Mouse (Mus musculus) forebrain, embryonic 12.5 days (tissue): ENCODE measurements around the gene Pde4d. TPM values are rescaled to one million over a fixed set of nuclear protein-coding genes. Genes with fewer than 3 reads are reported as not detected.

ENCODE experiments used
- ATAC-seq: fragments of 200-750 bp; cut with Nextera tagmentation; 2 replicates; pipeline ENCODE4 v1.8.0; 2017; ENCODE audit warnings: moderate TSS enrichment; ENCODE audit not compliant: low FRiP score
- H3K27ac ChIP-seq: fragments of 300-500 bp; sonication (generic); 2 replicates; pipeline ENCODE4 v1.5.1; 2016; ENCODE audit warnings: mild to moderate bottlenecking
- H3K27me3 ChIP-seq: fragments of 300-500 bp; sonication (generic); 2 replicates; pipeline ENCODE4 v1.6.1; 2016; ENCODE audit warnings: mild to moderate bottlenecking
- H3K36me3 ChIP-seq: fragments of 300-500 bp; sonication (generic); replicated peaks from 2 replicates; pipeline ENCODE4 v1.6.1; 2016; ENCODE audit warnings: mild to moderate bottlenecking
- H3K4me1 ChIP-seq: fragments of 300-500 bp; sonication (generic); 2 replicates; pipeline ENCODE4 v1.6.1; 2016
- H3K4me2 ChIP-seq: fragments of 300-500 bp; sonication (generic); 2 replicates; pipeline ENCODE4 v1.6.1; 2016; ENCODE audit warnings: mild to moderate bottlenecking, moderate library complexity
- H3K4me3 ChIP-seq: fragments of 300-500 bp; sonication (generic); replicated peaks from 2 replicates; pipeline ENCODE4 v1.5.1; 2016; ENCODE audit warnings: mild to moderate bottlenecking
- H3K9ac ChIP-seq: fragments of 300-500 bp; sonication (generic); 2 replicates; pipeline ENCODE4 v1.6.1; 2016; ENCODE audit warnings: mild to moderate bottlenecking
- H3K9me3 ChIP-seq: fragments of 300-500 bp; sonication (generic); 2 replicates; pipeline ENCODE4 v1.6.1; 2016
- WGBS: fragments of 180-500 bp; shearing (Covaris S2); methylation state at CpG from one replicate; pipeline ENCODE4 v1.1.7; 2016; 5-methylcytosine and 5-hydroxymethylcytosine counted together
- polyA plus RNA-seq: library from polyadenylated mRNA; unstranded; fragments of >200 nt; fragmentation: Nextera tagmentation; extraction: Ambion mirVana; gene quantifications from 2 replicates; pipeline ENCODE4 v1.2.1, GENCODE M21; 2016

The Pde4d gene
- polyA plus RNA-seq, 1 experiment from 2014 or later: 15.0 TPM

DNA sequence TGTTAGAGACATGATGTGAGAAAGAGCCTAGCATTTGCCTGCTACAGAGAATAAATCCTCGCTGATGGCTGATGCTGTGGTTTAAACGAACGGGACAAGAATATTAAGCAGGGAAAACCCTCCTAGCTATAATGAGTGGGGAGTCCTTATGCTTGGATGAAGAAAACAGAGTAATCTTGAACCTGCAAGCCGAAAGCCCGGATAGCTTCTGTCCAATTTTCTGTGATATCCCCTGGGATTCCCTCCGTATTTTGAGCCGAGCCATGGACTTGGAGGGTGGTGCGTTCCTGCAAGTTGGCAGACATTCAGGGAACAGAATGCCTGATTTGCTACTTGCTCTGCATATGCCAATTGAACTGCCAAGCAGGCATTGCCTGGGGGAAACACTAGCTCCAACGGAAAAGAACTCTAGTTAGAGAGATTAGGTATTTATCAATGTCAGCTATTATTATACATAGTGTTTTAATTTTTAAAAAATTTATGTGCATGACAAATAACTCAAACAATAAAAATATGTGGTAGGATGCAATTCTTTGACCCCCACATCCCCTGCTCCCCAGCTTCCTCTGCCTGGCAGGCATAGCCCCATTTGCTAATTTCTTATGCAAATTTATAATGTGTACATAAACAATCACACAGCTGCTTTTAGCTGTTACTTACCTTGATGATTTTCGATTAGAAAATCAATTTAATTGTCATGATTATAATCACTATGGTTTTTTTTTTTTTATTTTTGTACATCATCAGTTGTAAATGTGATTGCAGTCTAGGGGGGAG lies 603.7 kb downstream of the Pde4d start:
- 60% methylated on average over 10 of the region's 10 CpGs for WGBS
- peak overlapping the region; percentile 20; the same call in 1 of the 2 replicates for H3K27ac ChIP-seq
- H3K9ac ChIP-seq: no peak overlapping the region
- ATAC-seq: peak; percentile 80; the same call in 1 of the 2 replicates
- H3K4me1 ChIP-seq: no peaks in the 10 kb centered on the region
- H3K9me3 ChIP-seq: no peaks in the 10 kb centered on the region
- H3K4me3 ChIP-seq: no peak overlapping the region
- H3K4me2 ChIP-seq: peak overlapping the region; percentile 13; the same call in 1 of the 2 replicates
- no peaks in the 10 kb centered on the region for H3K27me3 ChIP-seq
- no peaks in the 10 kb centered on the region for H3K36me3 ChIP-seq

DNA sequence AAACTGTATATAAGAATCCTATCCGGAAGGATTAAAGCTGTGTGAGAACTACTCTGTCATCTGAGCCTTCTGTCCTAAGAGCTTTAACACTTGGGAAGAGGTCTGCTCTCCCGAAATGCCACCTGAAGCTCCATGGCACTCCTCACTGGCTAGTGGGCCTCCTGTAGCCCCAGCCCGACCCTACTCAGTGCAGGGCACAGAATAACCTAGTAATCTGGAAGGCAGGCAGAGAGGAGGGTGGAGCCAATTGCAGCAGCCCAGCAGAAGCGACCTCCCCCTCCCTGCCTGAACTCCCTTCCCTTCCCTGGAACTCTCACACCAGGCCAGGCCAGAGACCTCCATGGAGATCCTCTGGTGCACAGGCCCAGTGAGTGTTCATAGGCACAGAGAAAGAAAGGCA lies 608.3 kb downstream of the Pde4d start:
- no peak overlapping the region for H3K4me2 ChIP-seq
- no peak for ATAC-seq
- H3K4me3 ChIP-seq: no peak overlapping the region
- H3K9ac ChIP-seq: no peak overlapping the region
- 32% methylated on average over 4 of the region's 4 CpGs for WGBS
- H3K9me3 ChIP-seq: no peaks in the 10 kb centered on the region
- no peaks in the 10 kb centered on the region for H3K27me3 ChIP-seq
- H3K4me1 ChIP-seq: no peaks in the 10 kb centered on the region
- H3K36me3 ChIP-seq: no peaks in the 10 kb centered on the region
- no peak overlapping the region for H3K27ac ChIP-seq

DNA sequence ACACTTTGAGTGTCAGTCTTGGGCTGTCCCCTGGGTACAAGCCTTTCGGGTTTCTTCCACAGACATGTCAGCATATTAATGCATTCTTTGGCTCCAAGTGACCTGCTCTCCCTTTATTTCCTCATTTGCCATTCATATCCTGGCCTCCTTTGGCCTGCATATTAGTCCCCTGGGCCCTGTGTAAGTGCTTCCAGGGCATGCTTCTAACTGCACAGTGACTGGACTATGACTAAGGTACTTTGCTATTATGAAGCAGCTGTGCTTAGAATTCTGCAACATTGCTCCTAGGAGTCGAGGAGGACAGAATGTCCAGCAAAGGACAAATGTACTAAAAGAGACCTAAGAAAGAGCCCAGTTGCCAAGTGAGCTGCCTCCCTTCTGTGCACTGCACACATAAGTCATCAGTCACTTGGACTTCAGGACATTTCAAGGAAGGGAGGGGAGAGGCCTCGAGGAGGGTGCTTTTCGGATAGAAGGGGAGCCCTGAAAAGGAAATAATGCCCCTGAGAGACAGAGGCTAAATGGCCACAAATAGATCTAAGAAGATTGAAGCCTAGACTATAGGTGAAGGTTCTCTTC lies 616.9 kb downstream of the Pde4d start:
- H3K4me2 ChIP-seq: no peak overlapping the region
- H3K36me3 ChIP-seq: no peaks in the 10 kb centered on the region
- no peaks in the 10 kb centered on the region for H3K9me3 ChIP-seq
- H3K27me3 ChIP-seq: no peaks in the 10 kb centered on the region
- H3K9ac ChIP-seq: no peak overlapping the region
- WGBS: 82% methylated on average over 4 of the region's 4 CpGs
- no peak overlapping the region for H3K4me3 ChIP-seq
- no peak overlapping the region for H3K27ac ChIP-seq
- no peak for ATAC-seq
- H3K4me1 ChIP-seq: no peaks in the 10 kb centered on the region

DNA sequence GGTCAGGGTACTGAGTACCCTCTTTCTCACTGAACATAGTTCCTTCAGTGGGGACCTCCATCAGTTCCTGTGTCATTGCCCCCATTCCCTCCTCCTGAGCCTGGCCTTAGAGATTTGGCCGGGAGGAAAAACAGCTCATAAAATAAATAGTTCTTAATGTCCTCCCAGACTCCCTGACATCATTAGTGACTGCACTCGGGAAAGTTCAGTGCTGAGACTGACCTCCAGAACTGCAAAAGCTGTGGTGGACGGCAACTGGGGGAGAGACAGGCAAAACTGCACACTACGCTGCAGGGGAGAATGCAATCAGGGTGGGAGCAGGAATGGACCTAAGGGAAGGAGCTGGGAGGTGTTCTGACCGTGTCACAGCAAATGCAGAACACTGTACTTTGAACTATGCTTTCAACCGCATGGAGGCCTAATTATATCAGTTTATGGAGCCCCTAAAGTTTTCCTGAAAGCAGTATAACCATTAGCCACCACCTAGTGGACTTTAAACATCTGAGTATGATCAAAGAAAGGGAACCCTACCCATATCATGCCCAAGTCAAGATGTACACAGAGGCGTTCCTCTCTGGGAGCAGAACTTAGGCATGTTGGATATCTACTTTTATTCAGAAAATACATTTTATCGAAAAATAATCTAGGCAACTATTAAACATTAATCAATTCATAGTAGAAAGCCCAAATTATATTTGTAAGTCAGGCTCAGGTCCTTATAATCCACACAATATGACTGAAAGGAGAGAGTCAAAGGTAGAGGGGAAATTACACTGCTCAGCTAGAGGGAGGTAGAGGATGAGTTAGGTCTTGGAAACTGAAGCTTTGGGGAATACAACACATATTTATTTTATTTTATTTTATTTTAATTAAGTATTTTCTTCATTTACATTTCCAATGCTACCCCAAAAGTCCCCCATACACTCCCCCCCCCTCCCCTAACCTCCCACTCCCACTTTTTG lies 618.8 kb downstream of the Pde4d start:
- H3K27ac ChIP-seq: no peak overlapping the region
- H3K4me1 ChIP-seq: peaks cover 3% of the 10 kb centered on the region; the same call in 1 of the 2 replicates
- no peak overlapping the region for H3K4me3 ChIP-seq
- no peak for ATAC-seq
- no peaks in the 10 kb centered on the region for H3K27me3 ChIP-seq
- no peaks in the 10 kb centered on the region for H3K36me3 ChIP-seq
- 88% methylated on average over 8 of the region's 8 CpGs for WGBS
- H3K9ac ChIP-seq: no peak overlapping the region
- H3K4me2 ChIP-seq: no peak overlapping the region
- no peaks in the 10 kb centered on the region for H3K9me3 ChIP-seq

DNA sequence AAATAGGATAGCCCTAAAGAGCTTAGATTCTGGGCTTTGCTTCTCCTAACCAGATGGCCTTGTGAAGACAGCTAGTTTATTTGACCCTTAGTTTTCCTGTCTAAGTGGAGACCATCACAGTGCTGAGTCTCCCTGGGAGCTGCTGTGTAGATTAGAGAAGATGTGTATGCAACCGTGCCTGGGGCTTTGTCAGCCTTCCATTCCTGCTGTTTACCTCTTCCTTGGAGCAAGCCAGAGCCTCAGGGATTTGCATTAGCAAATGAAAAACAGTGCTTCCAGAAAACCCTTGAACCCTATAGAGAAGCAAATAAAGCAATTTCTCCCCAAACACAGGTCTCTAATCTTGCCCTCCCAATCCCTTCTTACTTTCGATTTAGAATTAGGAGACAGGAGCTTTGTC lies 623.6 kb downstream of the Pde4d start:
- 8% methylated on average over 2 of the region's 2 CpGs for WGBS
- no peaks in the 10 kb centered on the region for H3K36me3 ChIP-seq
- ATAC-seq: no peak
- no peak overlapping the region for H3K4me2 ChIP-seq
- H3K4me3 ChIP-seq: no peak overlapping the region
- H3K4me1 ChIP-seq: peaks cover 3% of the 10 kb centered on the region; the same call in 1 of the 2 replicates
- H3K9me3 ChIP-seq: no peaks in the 10 kb centered on the region
- no peak overlapping the region for H3K9ac ChIP-seq
- H3K27me3 ChIP-seq: no peaks in the 10 kb centered on the region
- H3K27ac ChIP-seq: no peak overlapping the region

DNA sequence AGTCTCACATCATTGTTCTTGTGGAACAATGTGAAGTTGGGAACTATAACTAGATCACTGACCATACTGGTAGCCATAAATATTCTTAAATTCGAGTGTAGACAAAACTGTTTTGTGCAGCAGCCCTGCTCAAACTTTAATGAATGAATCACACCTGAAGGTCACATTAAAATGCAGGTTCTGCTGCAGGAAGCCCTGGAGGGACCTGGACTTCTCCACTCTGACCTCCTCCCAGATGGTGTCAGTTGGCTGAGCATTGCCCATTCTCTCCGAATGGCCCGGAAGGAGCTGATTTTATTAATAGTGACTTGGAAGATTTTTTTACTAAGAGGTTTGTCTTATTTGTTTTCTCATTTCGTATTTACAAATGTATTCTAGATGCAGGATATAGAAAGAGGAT lies 624.3 kb downstream of the Pde4d start:
- Histone ChIP-seq H3K36me3 (no peaks in the 10 kb centered on the region), H3K4me3 (no peak overlapping the region), H3K9ac (no peak overlapping the region), H3K9me3 (no peaks in the 10 kb centered on the region), H3K4me2 (no peak overlapping the region), H3K4me1 (peaks cover 3% of the 10 kb centered on the region; the same call in 1 of the 2 replicates), H3K27ac (no peak overlapping the region), H3K27me3 (no peaks in the 10 kb centered on the region)
- 44% methylated on average over 4 of the region's 4 CpGs for WGBS
- ATAC-seq: no peak

DNA sequence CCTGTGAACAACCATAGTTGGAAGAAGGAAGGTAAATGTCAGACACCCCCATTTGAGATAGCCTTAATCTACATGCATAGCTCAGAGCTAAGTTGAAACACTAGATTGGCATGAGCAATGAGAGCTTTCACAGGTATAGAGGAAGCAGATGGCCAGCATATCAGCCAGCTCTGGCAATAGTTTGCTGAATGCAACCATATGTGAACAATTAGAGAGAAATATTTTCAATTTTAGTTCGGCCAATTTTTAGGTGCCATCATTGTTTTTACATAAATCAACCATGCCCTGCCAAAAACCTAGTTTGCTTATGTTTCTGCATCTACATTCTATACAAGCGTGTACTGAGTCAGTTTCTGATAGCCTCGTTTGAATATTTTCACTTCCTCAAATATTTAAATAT lies 642.9 kb downstream of the Pde4d start:
- Histone ChIP-seq H3K36me3 (no peaks in the 10 kb centered on the region), H3K27me3 (no peaks in the 10 kb centered on the region), H3K27ac (no peak overlapping the region), H3K4me3 (no peak overlapping the region), H3K4me1 (no peaks in the 10 kb centered on the region), H3K9ac (no peak overlapping the region), H3K9me3 (no peaks in the 10 kb centered on the region), H3K4me2 (no peak overlapping the region)
- ATAC-seq: no peak
- WGBS: 86% methylated on average over 3 of the region's 3 CpGs

DNA sequence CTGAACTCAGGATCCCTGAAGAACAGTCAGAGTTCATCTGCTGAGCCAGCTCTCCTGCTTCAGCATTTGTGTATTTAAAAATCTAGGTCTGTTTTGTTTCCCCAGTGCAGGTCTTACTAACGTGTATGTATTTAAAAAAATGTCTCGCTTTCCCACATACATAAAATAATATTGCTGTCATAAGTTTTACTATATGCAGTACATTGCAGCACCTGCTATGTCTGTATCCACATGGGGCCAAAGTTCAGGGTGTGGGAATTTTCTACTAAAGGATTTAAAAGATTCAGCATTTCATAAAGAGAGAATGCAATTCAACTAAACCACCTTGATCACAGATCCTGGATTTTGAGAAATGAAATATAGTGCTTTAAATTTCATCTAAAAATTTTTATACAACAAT lies 646.9 kb downstream of the Pde4d start:
- H3K36me3 ChIP-seq: no peaks in the 10 kb centered on the region
- ATAC-seq: no peak
- H3K9ac ChIP-seq: no peak overlapping the region
- no peaks in the 10 kb centered on the region for H3K27me3 ChIP-seq
- no peak overlapping the region for H3K27ac ChIP-seq
- no peak overlapping the region for H3K4me2 ChIP-seq
- no peaks in the 10 kb centered on the region for H3K9me3 ChIP-seq
- no peaks in the 10 kb centered on the region for H3K4me1 ChIP-seq
- WGBS: 83% methylated on average over 2 of the region's 2 CpGs
- H3K4me3 ChIP-seq: no peak overlapping the region

DNA sequence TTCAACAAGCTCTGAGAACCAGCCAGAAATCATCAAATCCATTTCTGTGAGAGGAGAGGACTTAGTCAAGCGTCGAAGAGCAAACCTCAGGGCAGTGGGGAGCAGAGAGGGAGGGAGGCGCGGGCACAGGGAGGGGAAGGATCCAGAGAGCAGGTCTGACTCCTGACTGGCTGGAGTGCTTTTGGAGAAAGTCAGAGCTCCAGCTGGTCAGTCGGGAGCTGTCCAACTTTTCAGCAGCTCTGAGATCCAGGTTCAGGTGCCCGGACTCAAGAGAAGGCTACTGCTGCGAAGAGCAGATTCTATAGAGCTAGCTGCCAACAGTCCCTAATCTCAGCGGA lies 666.2 kb downstream of the Pde4d start:
- no peaks in the 10 kb centered on the region for H3K36me3 ChIP-seq
- peak; percentile 37; the same call in 1 of the 2 replicates for ATAC-seq
- H3K4me2 ChIP-seq: peak overlapping the region; percentile 100
- peaks cover 20% of the 10 kb centered on the region for H3K4me1 ChIP-seq
- H3K27me3 ChIP-seq: peaks cover 30% of the 10 kb centered on the region
- H3K4me3 ChIP-seq: peak overlapping the region; percentile 65
- WGBS: under 1% methylated on average over 8 of the region's 8 CpGs
- H3K27ac ChIP-seq: no peak overlapping the region
- peak overlapping the region; percentile 59; the same call in 1 of the 2 replicates for H3K9ac ChIP-seq
- H3K9me3 ChIP-seq: no peaks in the 10 kb centered on the region

DNA sequence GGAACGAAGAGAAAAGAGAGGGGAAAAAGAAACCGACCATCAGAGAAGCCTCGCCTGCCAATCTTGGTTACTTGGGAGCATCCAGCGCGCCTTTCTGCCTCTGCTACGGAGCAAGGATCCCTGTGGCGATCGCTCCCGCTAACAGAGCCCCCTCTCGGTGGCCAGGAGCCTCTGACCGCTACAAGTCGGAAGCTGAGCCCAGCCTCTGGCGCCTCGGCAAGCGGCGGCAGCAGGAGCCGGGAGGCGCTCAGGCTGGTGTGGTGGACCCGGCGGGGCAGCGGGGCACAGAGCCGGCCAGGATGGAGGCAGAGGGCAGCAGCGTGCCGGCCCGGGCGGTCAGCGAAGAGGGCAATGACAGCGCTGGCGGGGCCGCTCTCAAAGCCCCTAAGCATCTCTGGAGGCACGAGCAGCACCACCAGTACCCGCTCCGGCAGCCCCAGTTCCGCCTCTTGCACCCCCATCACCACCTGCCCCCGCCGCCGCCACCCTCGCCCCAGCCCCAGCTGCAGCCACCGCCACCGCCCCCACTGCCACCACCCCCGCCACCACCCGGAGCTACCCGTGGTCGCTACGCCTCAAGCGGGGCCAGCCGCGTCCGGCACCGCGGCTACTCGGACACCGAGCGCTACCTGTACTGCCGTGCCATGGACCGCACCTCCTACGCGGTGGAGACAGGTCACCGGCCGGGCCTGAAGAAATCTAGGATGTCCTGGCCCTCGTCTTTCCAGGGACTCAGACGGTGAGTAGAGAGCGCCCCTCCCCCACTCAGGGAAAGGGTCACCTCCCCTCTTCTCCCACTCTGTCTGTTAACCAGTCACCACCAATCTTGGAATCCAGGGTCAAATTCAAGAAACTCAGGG lies 666.8 kb downstream of the Pde4d start:
- WGBS: under 1% methylated on average over 43 of the region's 63 CpGs

DNA sequence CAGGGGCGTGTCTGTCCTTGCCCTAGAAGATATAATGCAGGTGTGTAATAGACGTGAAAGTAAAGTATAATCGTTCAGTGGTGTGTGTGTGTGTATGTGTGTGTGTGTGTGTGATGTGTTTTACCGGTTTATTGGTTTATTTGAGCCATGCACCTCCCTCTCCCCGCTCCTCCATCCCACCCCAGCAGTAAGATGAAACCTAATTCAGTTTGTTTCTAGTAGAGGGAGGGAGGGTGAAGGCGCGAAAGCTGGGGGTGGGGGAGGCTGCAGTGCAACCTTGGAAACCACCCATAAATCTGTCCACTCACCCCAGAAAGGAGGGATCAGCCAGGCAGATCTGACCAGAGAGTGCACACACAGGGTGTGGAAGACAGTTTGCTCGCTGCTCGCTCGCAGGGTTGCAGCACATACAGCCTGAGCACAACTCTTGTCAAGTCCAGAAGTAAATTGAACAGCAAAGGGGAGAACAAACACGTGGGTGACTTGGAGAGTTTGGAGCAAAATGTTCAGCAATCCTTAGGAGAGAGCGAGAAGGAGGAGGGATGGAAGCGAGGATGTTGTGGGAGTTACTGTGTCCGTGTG lies 667.6 kb downstream of the Pde4d start:
- Histone ChIP-seq H3K4me3 (peak overlapping the region; percentile 65), H3K9me3 (no peaks in the 10 kb centered on the region), H3K27ac (no peak overlapping the region), H3K9ac (peak overlapping the region; percentile 59; the same call in 1 of the 2 replicates), H3K4me1 (peaks cover 20% of the 10 kb centered on the region), H3K27me3 (peaks cover 30% of the 10 kb centered on the region), H3K4me2 (peak overlapping the region; percentile 100), H3K36me3 (no peaks in the 10 kb centered on the region)
- peak; percentile 31; the same call in 1 of the 2 replicates for ATAC-seq
- WGBS: 9% methylated on average over 14 of the region's 14 CpGs

More for the DNA sequence above, 666.8 kb downstream of the Pde4d start:
- H3K9ac ChIP-seq: peak overlapping the region; percentile 59
- peak overlapping the region; percentile 100 for H3K4me2 ChIP-seq
- peak overlapping the region; percentile 65 for H3K4me3 ChIP-seq
- peaks cover 20% of the 10 kb centered on the region for H3K4me1 ChIP-seq
- peaks cover 30% of the 10 kb centered on the region for H3K27me3 ChIP-seq
- no peaks in the 10 kb centered on the region for H3K9me3 ChIP-seq
- H3K36me3 ChIP-seq: no peaks in the 10 kb centered on the region
- peak; percentile 87 for ATAC-seq
- H3K27ac ChIP-seq: no peak overlapping the region
